Mouse (Mus musculus): ENCODE data around the gene Bcar1. TPM values are rescaled to one million over a fixed set of nuclear protein-coding genes. Genes with fewer than 3 reads are reported as not detected.

The Bcar1 gene
- polyA plus RNA-seq, 1 experiment from 2014 or later, result 44.0 TPM

GRCm38 (mm10) chr8:111779690-111780089 is 36.1 kb upstream of the Bcar1 start:
- H3K9me3 ChIP-seq, result no peaks in the 10 kb centered on the region
- no peak overlapping the region for H3K9ac ChIP-seq
- no peaks in the 10 kb centered on the region for H3K27me3 ChIP-seq
- peaks cover 27% of the 10 kb centered on the region for H3K4me1 ChIP-seq
- ATAC-seq (ENCODE audit: low FRiP score), result no peak
- 86% methylated on average over 7 of the region's 7 CpGs for WGBS
- H3K36me3 ChIP-seq (replicated peaks), result peaks cover 4% of the 10 kb centered on the region; the same call in 1 of the 2 replicates
- H3K4me3 ChIP-seq (replicated peaks), result no peak overlapping the region
- H3K27ac ChIP-seq, result no peak overlapping the region
- H3K4me2 ChIP-seq, result no peak overlapping the region

- Histone ChIP-seq H3K4me3 (replicated peaks) (no peak overlapping the region), H3K27ac (peak overlapping the region; percentile 27; the same call in 1 of the 2 replicates), H3K9me3 (no peaks in the 10 kb centered on the region), H3K36me3 (replicated peaks) (peaks cover 4% of the 10 kb centered on the region; the same call in 1 of the 2 replicates), H3K27me3 (no peaks in the 10 kb centered on the region), H3K4me2 (no peak overlapping the region), H3K4me1 (peaks cover 27% of the 10 kb centered on the region), H3K9ac (no peak overlapping the region)
- WGBS, result 67% methylated on average over 7 of the region's 7 CpGs
- no peak for ATAC-seq (ENCODE audit: low FRiP score)
Observed at GRCm38 (mm10) chr8:111778801-111779200, 35.2 kb upstream of the Bcar1 start.

- H3K9ac ChIP-seq, result no peak overlapping the region
- H3K9me3 ChIP-seq, result no peaks in the 10 kb centered on the region
- no peak for ATAC-seq (ENCODE audit: low FRiP score)
- H3K4me2 ChIP-seq, result no peak overlapping the region
- H3K4me3 ChIP-seq (replicated peaks), result no peak overlapping the region
- 87% methylated on average over 4 of the region's 4 CpGs for WGBS
- peaks cover 14% of the 10 kb centered on the region for H3K4me1 ChIP-seq
- H3K27me3 ChIP-seq, result no peaks in the 10 kb centered on the region
- H3K27ac ChIP-seq, result no peak overlapping the region
- peaks cover 4% of the 10 kb centered on the region for H3K36me3 ChIP-seq (replicated peaks)
Observed at GRCm38 (mm10) chr8:111776492-111776891, 32.9 kb upstream of the Bcar1 start.

GRCm38 (mm10) chr8:111775766-111776165 is 32.2 kb upstream of the Bcar1 start:
- 95% methylated on average over 6 of the region's 6 CpGs for WGBS
- peaks cover 4% of the 10 kb centered on the region for H3K36me3 ChIP-seq (replicated peaks)

GRCm38 (mm10) chr8:111773476-111773875 is 29.9 kb upstream of the Bcar1 start:
- H3K4me2 ChIP-seq, result no peak overlapping the region
- H3K27ac ChIP-seq, result no peak overlapping the region
- peaks cover 22% of the 10 kb centered on the region for H3K4me1 ChIP-seq
- H3K4me3 ChIP-seq (replicated peaks), result no peak overlapping the region
- no peak for ATAC-seq (ENCODE audit: low FRiP score)
- H3K9ac ChIP-seq, result no peak overlapping the region
- H3K9me3 ChIP-seq, result no peaks in the 10 kb centered on the region
- no peaks in the 10 kb centered on the region; the same call in none of the 2 replicates for H3K36me3 ChIP-seq (replicated peaks)
- WGBS, result 94% methylated on average over 5 of the region's 5 CpGs
- no peaks in the 10 kb centered on the region for H3K27me3 ChIP-seq

More at GRCm38 (mm10) chr8:111775766-111776165, 32.2 kb upstream of the Bcar1 start:
- no peaks in the 10 kb centered on the region for H3K9me3 ChIP-seq
- ATAC-seq (ENCODE audit: low FRiP score), result no peak
- no peak overlapping the region for H3K27ac ChIP-seq
- no peak overlapping the region for H3K4me2 ChIP-seq
- peaks cover 14% of the 10 kb centered on the region for H3K4me1 ChIP-seq
- H3K9ac ChIP-seq, result no peak overlapping the region
- no peaks in the 10 kb centered on the region for H3K27me3 ChIP-seq
- H3K4me3 ChIP-seq (replicated peaks), result no peak overlapping the region

GRCm38 (mm10) chr8:111773057-111773456 is 29.4 kb upstream of the Bcar1 start:
- Histone ChIP-seq H3K27ac (no peak overlapping the region), H3K9me3 (no peaks in the 10 kb centered on the region), H3K4me3 (replicated peaks) (no peak overlapping the region), H3K4me1 (peaks cover 17% of the 10 kb centered on the region), H3K4me2 (no peak overlapping the region), H3K36me3 (replicated peaks) (no peaks in the 10 kb centered on the region; the same call in none of the 2 replicates), H3K27me3 (no peaks in the 10 kb centered on the region), H3K9ac (no peak overlapping the region)
- no peak for ATAC-seq (ENCODE audit: low FRiP score)
- 87% methylated on average over 7 of the region's 7 CpGs for WGBS

- Histone ChIP-seq H3K4me3 (replicated peaks) (no peak overlapping the region), H3K27me3 (no peaks in the 10 kb centered on the region), H3K9me3 (no peaks in the 10 kb centered on the region), H3K4me2 (no peak overlapping the region), H3K27ac (no peak overlapping the region), H3K4me1 (peaks cover 16% of the 10 kb centered on the region), H3K9ac (no peak overlapping the region), H3K36me3 (replicated peaks) (peaks cover 8% of the 10 kb centered on the region)
- 91% methylated on average over 9 of the region's 9 CpGs for WGBS
- ATAC-seq (ENCODE audit: low FRiP score), result no peak
Observed at GRCm38 (mm10) chr8:111772083-111772482, 28.5 kb upstream of the Bcar1 start.

- H3K27ac ChIP-seq, result 0 out of 2 replicates have a peak overlapping the region, but pooled peaks have one; percentile 5
Observed at GRCm38 (mm10) chr8:111771625-111772020, 28.0 kb upstream of the Bcar1 start.

GRCm38 (mm10) chr8:111770958-111771624 is 27.5 kb upstream of the Bcar1 start:
- Histone ChIP-seq H3K27ac (0 out of 2 replicates have a peak overlapping the region, but pooled peaks have one; percentile 5), H3K36me3 (replicated peaks) (peaks cover 16% of the 10 kb centered on the region), H3K4me1 (peaks cover 16% of the 10 kb centered on the region), H3K27me3 (no peaks in the 10 kb centered on the region), H3K9me3 (no peaks in the 10 kb centered on the region), H3K4me3 (replicated peaks) (no peak overlapping the region), H3K4me2 (no peak overlapping the region), H3K9ac (no peak overlapping the region)
- ATAC-seq (ENCODE audit: low FRiP score), result no peak; the same call in 1 of the 2 replicates
- 74% methylated on average over 5 of the region's 5 CpGs for WGBS

More at GRCm38 (mm10) chr8:111771625-111772020, 28.0 kb upstream of the Bcar1 start:
- Histone ChIP-seq H3K4me3 (replicated peaks) (no peak overlapping the region), H3K36me3 (replicated peaks) (peaks cover 12% of the 10 kb centered on the region), H3K9me3 (no peaks in the 10 kb centered on the region), H3K27me3 (no peaks in the 10 kb centered on the region), H3K4me1 (peaks cover 16% of the 10 kb centered on the region), H3K9ac (no peak overlapping the region), H3K4me2 (no peak overlapping the region)
- 95% methylated on average over 6 of the region's 6 CpGs for WGBS
- ATAC-seq (ENCODE audit: low FRiP score), result no peak

GRCm38 (mm10) chr8:111769764-111770428 is 26.3 kb upstream of the Bcar1 start:
- Histone ChIP-seq H3K4me1 (peaks cover 16% of the 10 kb centered on the region), H3K9ac (no peak overlapping the region), H3K9me3 (no peaks in the 10 kb centered on the region), H3K27me3 (no peaks in the 10 kb centered on the region), H3K27ac (peak overlapping the region; percentile 83), H3K4me2 (no peak overlapping the region), H3K36me3 (replicated peaks) (peaks cover 16% of the 10 kb centered on the region), H3K4me3 (replicated peaks) (no peak overlapping the region)
- peak; percentile 46; the same call in 1 of the 2 replicates for ATAC-seq (ENCODE audit: low FRiP score)
- 35% methylated on average over 12 of the region's 12 CpGs for WGBS

GRCm38 (mm10) chr8:111769296-111769695 is 25.7 kb upstream of the Bcar1 start:
- H3K4me2 ChIP-seq, result no peak overlapping the region
- H3K4me3 ChIP-seq (replicated peaks), result no peak overlapping the region
- no peaks in the 10 kb centered on the region for H3K27me3 ChIP-seq
- peaks cover 16% of the 10 kb centered on the region for H3K4me1 ChIP-seq
- H3K9me3 ChIP-seq, result no peaks in the 10 kb centered on the region
- no peak for ATAC-seq (ENCODE audit: low FRiP score)
- WGBS, result 48% methylated on average over 15 of the region's 15 CpGs
- peaks cover 16% of the 10 kb centered on the region for H3K36me3 ChIP-seq (replicated peaks)
- no peak overlapping the region for H3K9ac ChIP-seq
- H3K27ac ChIP-seq, result peak overlapping the region; percentile 83

GRCm38 (mm10) chr8:111768651-111769050 is 25.0 kb upstream of the Bcar1 start:
- whole genome bisulfite sequencing, result 88% methylated on average over 6 of the region's 6 CpGs
- Histone ChIP-seq H3K4me2 (no peak overlapping the region), H3K27ac (no peak overlapping the region), H3K9me3 (no peaks in the 10 kb centered on the region), H3K9ac (no peak overlapping the region), H3K4me1 (peaks cover 16% of the 10 kb centered on the region), H3K36me3 (replicated peaks) (peaks cover 16% of the 10 kb centered on the region), H3K4me3 (replicated peaks) (no peak overlapping the region), H3K27me3 (no peaks in the 10 kb centered on the region)
- no peak for ATAC-seq (ENCODE audit: low FRiP score)

Measured in forebrain, embryonic 12.5 days (tissue).